Mouse (Mus musculus) bone marrow macrophage, adult 2 months (primary cell): ENCODE measurements around the gene Zfp605. TPM values are rescaled to one million over a fixed set of nuclear protein-coding genes. Genes with fewer than 3 reads are reported as not detected.

ENCODE experiments used
- H3K27ac ChIP-seq: 2 replicates; pipeline ENCODE4 v1.5.1; 2012; ENCODE audit warnings: low read depth, low read length; ENCODE audit not compliant: insufficient read depth
- H3K4me1 ChIP-seq: 2 replicates; pipeline ENCODE4 v1.6.1; 2012; ENCODE audit warnings: low read length; ENCODE audit not compliant: control insufficient read depth, insufficient read depth
- H3K4me3 ChIP-seq: 2 replicates; pipeline ENCODE4 v1.5.1; 2012; ENCODE audit warnings: mild to moderate bottlenecking, low read length, moderate library complexity; ENCODE audit not compliant: insufficient read depth
- CTCF ChIP-seq: IDR thresholded peaks from 2 replicates; pipeline ENCODE4 v1.5.1; 2012; ENCODE audit warnings: low read depth, mild to moderate bottlenecking, low read length, moderate library complexity
- POLR2A ChIP-seq: IDR thresholded peaks from 2 replicates; pipeline ENCODE4 v1.6.1; 2012; ENCODE audit warnings: mild to moderate bottlenecking, low read depth, low read length, borderline replicate concordance
- polyA plus RNA-seq: library from polyadenylated mRNA; stranded (reverse); fragments of >200 nt; gene quantifications from 2 replicates; pipeline ENCODE4 v1.2.4, GENCODE M21; 2012; ENCODE audit not compliant: missing spikeins, insufficient read depth, insufficient read length

Zfp605 gene
- polyA plus RNA-seq, 1 experiment, result 4.5 TPM

DNA sequence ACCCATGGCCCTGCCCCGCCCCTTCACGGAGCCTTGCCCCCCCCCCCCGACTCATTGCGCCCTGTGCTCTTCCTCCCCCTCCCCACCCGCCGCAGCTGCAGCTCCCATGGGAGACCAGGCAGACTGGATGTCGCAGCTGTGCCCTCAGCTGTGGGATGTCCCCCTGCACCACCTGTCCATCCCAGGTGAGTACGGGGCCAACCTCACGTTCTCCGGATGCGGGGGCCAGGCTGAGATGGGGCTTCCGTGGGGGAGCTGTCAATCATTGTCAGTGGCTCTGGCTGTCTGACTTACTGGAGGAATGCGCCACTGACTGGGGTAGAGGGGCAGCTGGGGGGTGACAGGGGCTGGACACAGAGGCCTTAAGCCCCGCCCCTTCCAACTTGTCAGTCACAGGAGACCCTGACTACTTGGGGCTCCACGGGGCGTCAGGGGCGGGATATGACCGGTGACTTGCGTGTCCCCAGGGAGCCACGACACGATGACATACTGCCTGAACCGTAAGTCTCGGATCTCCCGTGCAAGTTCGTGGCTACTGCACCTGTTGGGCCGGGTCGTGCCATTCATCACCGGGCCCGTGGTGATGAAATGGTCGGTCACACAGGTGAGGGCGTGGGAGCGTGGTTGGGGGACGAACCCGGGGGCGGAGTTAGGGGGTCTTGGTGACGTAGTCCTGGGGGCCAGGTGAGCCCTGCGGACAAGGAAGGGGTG, 8.8 kb upstream of the Zfp605 start:
- peaks cover 3% of the 10 kb centered on the region; the same call in 1 of the 2 replicates for H3K4me1 ChIP-seq
- peak overlapping the region; percentile 24 for H3K4me3 ChIP-seq
- H3K27ac ChIP-seq, result no peak overlapping the region
- no peak for TF ChIP-seq CTCF
- TF ChIP-seq POLR2A, result no peak

DNA sequence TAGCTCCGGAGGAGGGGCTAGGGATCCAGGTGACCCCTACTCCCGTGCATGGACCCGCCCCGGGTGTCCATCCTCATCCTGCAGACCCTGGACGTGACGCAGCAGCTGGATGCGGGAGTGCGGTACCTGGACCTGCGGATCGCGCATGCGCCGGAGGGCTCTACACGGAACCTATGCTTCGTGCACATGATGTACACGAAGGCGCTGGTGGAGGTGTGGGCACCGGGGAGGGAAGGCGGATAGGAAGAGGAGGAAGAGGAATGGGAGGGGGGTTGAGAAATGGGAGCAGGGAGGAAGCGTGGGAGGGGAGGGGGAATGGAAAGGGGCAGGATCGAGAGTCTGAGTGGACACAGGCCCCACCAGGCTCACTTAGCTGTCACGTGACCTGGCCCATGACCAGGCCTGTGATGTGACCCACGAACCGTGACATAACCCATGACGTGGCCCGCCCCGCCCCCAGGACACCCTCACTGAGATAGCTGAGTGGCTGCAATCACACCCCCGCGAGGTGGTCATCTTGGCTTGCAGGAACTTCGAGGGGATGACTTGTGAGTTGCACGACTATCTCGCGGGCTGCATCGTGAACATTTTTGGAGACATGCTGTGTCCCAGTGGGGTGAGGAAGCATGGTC, 8.1 kb upstream of the Zfp605 start:
- H3K4me1 ChIP-seq, result peaks cover 3% of the 10 kb centered on the region; the same call in 1 of the 2 replicates
- TF ChIP-seq POLR2A, result no peak
- H3K27ac ChIP-seq, result no peak overlapping the region
- H3K4me3 ChIP-seq, result 0 out of 2 replicates have a peak overlapping the region, but pooled peaks have one; percentile 22

DNA sequence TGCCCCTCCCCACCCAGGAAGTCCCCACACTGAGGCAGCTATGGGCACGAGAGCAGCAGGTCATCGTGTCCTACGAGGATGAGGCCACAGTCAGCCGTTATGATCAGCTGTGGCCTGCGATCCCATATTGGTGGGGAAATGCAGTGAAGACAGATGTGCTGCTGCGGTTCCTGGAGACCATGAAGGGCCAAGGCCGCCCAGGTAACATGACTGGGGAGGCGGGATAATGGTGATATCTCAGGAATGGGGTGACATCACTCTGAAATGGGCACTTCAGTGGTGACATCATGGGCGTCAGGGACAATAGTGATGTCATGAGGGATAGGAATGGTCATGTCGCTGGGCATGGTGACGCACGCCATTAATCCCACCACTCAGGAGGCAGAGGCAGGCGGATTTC, 7.5 kb upstream of the Zfp605 start:
- H3K27ac ChIP-seq, result no peak overlapping the region
- H3K4me3 ChIP-seq, result no peak overlapping the region
- no peak for TF ChIP-seq CTCF
- TF ChIP-seq POLR2A, result no peak
- H3K4me1 ChIP-seq, result peaks cover 3% of the 10 kb centered on the region; the same call in 1 of the 2 replicates

DNA sequence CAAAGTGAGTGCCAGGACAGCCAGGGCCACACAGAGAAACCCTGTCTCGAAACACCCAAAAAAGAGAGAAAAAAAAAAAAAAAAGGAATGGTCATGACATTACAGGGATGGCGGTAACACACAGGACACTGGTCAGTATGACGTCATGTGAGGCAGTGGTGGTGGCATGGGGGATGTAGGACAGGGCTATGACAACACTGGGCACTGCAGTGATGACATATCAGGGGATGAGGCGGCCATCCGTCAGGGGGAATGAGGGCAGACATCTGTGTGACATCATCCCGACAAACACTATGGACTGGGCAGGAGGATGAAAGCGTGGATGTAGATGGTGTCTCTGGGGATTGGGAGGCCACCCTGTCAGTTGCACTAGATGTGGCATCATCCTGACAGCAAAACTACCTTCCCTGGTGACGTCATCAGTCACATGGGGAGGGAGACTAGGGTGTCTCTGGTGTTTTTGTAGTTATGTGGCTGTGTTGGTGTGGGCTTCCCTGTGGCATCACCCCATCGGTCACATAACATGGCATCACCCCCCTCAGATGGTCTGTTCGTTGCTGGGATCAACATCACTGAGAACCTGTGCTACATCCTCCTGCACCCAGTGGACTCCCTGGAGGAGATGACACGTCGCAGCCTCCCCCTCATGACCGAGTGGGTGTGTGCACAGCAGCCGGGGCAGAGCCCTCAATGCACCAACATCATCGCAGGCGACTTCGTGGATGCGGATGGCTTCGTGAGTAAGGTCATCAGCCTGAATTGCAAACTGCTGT, 6.9 kb upstream of the Zfp605 start:
- H3K4me1 ChIP-seq, result peaks cover 3% of the 10 kb centered on the region; the same call in 1 of the 2 replicates
- H3K4me3 ChIP-seq, result no peak overlapping the region
- TF ChIP-seq POLR2A, result no peak
- TF ChIP-seq CTCF, result no peak
- no peak overlapping the region for H3K27ac ChIP-seq

DNA sequence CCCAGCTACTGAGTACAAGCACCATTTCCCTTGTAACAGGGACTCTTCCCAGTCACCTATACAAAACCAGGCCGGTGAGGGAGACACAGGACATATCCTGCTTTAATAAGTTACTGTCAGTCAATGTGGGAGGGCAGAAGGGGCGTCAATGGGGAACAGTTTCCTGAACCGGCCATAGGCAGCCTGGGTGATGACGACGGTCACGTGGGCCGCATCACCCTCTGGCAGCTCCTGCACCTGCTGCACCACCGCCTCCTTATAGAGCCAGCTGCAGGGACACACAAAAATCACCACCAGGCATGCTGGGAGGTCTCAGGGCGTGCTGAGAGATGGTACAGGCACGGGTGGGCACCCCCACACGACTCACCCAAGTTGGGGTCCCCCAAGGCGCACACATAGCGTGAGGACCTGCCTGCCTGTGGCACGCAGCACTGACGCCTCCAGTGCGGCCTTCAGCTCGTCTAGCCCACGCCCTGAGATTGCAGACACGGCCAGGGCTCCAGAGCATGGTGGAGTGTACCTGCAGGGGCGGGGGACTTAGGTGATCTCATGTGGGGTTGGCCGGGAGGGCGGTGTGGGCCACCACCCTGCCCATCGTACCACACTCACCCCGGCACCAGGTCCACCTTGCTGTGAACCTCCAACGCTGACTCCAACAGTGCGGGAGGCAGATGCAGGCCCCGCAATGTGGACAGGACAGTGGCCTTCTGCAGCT, 5.8 kb upstream of the Zfp605 start:
- no peak overlapping the region for H3K27ac ChIP-seq
- peaks cover 5% of the 10 kb centered on the region; the same call in 1 of the 2 replicates for H3K4me1 ChIP-seq
- TF ChIP-seq CTCF (no peak), POLR2A (no peak)
- no peak overlapping the region for H3K4me3 ChIP-seq

DNA sequence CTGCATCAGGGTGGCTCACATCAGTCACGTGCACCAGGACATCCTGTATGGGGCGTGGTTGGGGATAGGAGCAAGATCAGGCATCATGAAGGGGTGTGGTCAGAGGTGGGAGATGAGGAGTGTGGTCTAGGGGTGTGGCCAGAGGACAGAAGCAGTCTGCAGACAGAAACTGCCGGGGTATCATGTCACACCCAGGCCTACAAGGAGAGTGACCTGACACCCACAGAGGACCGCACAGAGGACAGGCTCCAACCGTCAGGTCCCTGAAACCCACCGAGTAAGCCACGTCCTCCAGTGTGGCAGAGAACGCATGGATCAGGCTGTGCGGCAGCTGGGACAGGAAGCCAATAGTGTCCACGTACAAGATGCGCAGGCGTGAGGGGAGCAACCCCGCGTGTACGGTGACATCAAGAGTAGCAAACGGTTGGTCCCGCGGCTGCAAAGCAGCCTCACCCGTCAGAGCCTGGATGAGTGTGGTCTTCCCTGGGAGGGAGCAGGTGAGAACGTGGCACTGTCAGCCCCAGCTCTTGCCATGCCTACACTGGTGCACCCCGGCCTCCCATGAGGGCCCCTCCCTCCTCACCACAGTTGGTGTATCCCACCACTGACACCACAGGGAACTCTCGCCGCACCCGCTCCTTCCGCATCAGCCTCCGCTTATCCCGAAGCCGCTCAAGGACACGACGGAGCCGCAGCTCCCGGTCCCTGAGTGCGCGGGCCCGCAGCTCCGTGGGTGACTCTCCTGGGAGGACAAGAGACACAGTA, 5.1 kb upstream of the Zfp605 start:
- H3K27ac ChIP-seq, result no peak overlapping the region
- no peak overlapping the region for H3K4me3 ChIP-seq
- no peak for TF ChIP-seq POLR2A
- no peak for TF ChIP-seq CTCF
- peaks cover 5% of the 10 kb centered on the region; the same call in 1 of the 2 replicates for H3K4me1 ChIP-seq

DNA sequence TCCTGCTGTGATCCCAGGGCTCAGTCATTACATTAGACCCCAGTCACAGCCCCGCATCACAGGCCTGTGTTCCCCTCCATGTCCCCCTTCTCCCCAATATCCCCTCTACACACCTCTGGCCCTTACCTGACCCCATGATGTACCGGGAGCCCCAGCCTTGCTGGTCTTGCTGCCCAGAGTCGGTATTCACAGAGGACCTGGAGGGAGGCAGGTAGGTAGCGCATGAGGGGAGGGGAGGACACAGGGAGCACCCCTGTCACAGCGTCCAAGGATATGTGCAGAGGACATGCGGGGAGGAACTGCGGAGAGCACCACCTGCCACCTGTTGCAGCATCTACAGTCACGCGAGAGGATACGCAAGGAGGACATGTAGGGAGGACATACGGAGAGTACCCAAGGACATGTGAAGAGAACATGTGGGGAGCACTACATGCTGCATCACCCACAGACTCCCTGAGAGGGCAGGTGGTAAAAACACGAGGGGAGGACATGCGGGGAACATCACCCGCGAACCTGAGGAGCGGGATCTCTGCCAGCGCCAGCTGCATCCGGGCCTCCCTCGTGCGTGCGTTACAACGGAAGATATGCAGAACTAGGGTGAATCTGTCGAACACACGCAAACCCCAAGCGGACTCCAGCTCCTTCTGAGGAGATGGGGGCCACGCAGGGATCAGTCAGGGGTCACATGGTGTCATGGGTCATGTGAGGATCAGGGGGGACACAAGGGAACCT, 3.6 kb upstream of the Zfp605 start:
- Histone ChIP-seq H3K27ac (no peak overlapping the region), H3K4me1 (peaks cover 5% of the 10 kb centered on the region; the same call in 1 of the 2 replicates), H3K4me3 (peak overlapping the region; percentile 93)
- no peak for TF ChIP-seq POLR2A
- TF ChIP-seq CTCF, result no peak

DNA sequence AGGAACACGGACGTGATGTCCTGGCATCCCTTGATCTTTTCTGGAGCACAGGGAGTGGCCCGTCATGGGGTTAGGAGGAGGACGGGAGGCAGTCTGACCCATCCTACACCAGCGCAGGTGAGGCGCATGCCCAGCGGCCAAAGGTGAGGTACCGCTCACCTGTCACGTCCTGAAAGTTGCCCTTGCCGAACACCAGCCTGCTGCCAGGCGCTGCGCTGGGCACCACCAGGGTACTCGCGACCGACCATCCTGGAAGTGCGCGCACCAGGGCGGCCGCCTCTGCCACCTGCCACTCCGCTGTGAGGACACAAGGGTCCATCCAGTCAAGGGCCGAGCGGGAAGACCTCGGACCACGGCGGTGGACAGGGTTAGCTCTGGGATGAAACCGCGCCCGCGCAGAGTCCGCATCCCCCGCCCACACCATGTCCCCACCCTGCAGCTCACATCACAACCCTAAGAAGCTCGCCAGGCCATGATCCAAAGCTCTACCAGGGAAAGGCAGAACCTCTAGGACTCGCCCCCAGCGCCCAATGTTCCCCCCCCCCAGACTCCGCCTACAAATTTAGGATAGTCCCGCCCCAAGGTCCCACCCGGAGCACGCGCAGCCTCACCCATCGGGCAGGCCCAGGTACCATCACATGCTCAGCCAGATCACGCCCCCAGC, 2.9 kb upstream of the Zfp605 start:
- 0 out of 2 replicates have a peak, but pooled peaks cover 2% of the 10 kb centered on the region for H3K4me1 ChIP-seq
- peak overlapping the region; percentile 89 for H3K27ac ChIP-seq
- TF ChIP-seq CTCF, result no peak
- no peak for TF ChIP-seq POLR2A
- H3K4me3 ChIP-seq, result peak overlapping the region; percentile 93
